Mouse (Mus musculus) right cerebral cortex, postnatal 4 days (tissue): ENCODE measurements around the gene Sept4.
A peak's percentile ranks its signal among the peaks of the same experiment; 100 is the strongest.

Experiments used
- DNase-seq: peaks from one replicate; pipeline ENCODE4 v3.0.0-alpha.2; 2022

The Sept4 gene

DNA sequence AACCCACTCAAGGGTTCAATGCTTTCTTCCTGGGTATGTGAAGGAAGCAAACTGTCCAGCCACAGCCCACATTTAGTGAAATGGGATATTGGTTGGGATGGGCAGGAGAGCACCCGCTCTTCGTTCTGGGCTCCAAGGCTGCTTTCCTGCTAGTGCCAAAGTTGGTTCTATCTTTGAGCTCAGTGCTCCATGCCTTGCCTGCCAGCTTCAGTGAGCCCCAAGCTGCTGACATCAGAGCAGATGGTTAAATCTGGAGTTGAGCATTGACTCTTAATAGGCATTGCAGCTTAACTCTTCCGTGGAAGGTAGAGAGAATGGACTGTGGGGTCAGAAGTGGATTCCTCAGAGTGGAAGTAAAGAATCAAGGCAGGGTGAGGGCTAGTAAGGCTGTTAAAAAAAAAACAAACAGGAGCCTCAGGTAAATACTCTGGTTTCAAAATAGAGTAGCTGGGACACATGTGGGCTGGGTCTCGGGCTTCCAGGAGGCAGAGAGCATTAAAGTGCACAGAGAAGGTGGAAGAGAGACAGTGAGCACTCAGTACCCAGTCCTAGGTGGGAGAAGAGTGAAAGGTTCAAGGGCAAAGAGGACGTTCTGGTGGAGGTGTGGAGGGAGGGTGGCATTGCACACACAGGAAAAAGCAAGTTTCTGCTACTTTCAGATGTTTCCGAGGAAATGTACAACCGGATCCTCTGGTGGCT lies at the start of gene Sept4:
Sept4 (plus strand) TSS at position 649 of the 699 bp plus-strand sequence.
- DNase-seq: no peak

- no peak for DNase-seq
Observed at GRCm38 (mm10) chr11:87519260-87519659, 49.4 kb upstream of the Sept4 start.

- DNase-seq: no peak
Observed at GRCm38 (mm10) chr11:87523466-87523865, 45.2 kb upstream of the Sept4 start.

- DNase-seq: no peak
Observed at GRCm38 (mm10) chr11:87523967-87524366, 44.7 kb upstream of the Sept4 start.

DNA sequence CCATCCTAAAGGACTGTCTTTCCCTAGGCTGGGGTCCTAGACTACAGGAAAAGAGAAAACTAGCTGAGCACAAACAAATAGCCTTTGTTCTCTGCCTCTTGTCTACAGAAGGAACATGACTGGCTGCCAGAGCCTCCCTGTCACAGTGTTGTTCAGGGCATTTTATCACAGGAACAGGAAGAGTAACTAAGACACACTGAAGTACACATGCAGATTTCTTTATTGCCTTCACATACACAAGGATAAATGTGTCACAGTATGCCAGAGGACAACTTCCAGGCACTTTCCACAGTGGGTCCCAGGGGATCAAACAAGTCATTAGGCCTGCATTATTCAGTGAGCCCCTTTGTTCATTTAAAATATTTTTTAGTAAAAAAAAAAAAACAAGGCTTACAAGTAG lies 43.9 kb upstream of the Sept4 start:
- DNase-seq: no peak

DNA sequence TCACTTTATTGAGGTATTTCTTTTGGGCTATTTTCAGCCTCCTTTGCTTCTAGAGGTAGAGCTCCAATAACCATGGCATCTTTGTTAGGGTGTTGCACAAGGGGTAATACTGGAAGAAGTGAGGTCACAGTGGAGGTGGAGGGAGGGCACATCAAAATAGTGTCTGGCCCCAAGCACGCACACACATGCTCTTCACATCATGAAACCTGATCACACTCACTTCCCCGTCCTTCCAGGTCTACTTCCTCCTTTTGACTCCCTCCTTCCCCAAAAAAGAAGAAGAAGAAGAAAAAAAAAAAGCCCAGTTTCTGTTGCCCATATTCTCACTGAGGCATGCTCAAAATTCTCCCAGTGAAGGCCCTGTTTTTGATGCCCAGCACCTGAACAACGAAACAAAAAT lies 41.3 kb upstream of the Sept4 start:
- DNase-seq: no peak

DNA sequence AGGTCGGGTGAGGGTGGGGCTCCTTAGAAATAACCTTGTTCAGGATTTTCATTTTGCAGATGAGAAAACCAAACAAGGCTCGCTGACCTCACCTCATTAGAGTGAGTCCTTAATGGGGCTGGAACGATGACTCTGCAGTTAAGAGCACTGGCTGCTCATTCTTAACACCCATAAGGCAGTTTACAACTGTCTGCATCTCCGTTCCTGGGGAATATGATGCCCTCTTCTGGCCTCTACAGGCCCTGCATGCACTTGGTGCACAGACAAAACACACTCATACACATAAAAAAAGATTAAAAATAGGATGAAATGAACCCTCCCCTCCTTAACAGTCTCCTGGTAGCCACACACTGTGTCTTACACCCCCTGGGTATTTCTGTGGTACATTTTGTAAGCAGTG lies 40.7 kb upstream of the Sept4 start:
- no peak for DNase-seq

DNA sequence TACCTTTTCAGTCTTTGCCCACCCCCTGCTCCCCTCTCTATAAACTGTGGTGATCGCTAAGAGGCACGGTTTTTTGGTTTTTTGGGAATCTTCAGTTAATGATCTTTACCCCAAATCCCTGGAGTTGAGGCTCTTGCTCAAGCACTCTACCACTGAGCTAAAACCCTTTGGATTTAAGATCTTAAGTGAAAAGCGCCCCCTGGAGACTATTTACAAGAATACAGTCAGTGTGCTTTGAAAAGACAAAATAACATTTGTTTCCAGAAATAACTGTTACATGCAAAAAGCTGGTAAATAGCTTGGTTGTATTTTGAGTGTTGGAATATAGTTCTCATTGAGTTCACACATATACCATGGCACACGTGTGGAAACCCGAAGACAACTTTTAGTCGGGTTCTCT lies 37.0 kb upstream of the Sept4 start:
- DNase-seq: no peak

- DNase-seq: no peak
Observed at GRCm38 (mm10) chr11:87542285-87542684, 26.4 kb upstream of the Sept4 start.

DNA sequence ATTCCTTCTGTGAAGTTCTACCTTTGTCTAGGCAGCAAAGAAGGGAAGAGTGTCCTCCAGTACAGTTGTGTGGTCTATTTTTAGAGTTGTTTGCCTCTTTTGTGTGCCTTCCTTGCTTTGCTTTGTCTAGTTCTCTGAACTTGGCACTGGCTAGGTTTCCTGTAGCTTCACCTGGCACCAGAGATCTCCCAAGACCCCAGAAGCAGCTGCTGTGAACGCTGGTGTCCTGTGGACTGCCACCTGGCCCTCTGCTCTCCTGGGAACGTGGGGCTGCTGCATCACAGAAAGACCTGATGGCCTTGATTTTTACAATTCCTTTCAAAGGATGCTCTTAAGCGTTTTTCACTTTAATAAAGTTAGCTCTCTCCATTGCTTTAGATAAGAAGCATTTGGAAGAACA lies 25.8 kb upstream of the Sept4 start:
- DNase-seq: no peak

DNA sequence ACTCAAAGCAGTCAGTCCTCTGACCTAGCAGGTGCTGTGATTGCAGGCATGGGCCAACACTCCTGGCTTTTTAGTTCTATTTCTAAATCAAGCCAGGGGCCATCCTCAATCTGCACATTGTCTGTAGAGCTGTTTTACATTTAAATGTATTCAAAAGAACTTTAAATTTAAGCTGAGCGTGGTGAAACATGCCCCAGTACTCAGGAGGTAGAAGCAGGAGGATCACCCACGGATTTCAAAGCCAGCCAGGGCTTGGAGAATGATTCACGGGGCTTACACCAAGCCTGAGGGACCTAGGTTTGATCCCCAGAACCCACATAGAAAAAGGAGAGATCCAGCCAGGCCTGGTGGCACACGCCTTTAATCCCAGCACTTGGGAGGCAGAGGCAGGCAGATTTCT lies 15.4 kb upstream of the Sept4 start:
- DNase-seq: no peak

GRCm38 (mm10) chr11:87554386-87554785 lies 14.3 kb upstream of the Sept4 start:
- DNase-seq: no peak

GRCm38 (mm10) chr11:87555106-87555703 lies 13.5 kb upstream of the Sept4 start:
- DNase-seq: no peak

DNA sequence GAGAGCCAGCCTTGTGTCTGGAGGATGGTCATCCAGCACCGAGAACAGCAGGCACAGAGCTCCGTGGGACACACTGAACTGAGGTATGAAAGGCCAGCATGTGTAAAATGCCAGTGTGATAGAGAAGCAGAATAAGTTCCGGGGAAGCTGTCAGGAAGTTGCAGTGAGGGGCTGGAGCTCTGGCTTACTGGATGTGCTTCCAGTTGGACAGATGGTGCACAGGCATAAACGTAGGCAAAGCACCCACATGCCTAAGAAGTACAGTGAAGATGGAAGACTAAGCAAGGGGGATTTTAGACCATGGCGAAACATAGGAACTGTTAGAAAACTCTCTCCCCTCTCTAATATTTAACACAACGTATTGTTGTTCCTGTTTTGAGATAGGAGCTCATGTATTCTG lies 7.5 kb upstream of the Sept4 start:
- DNase-seq: no peak

- DNase-seq: no peak
Observed at GRCm38 (mm10) chr11:87566501-87566900, 2.2 kb upstream of the Sept4 start, which contains the start of gene Gm11492. Gene Gm11492 (plus strand): TSS chr11:87566653.

DNA sequence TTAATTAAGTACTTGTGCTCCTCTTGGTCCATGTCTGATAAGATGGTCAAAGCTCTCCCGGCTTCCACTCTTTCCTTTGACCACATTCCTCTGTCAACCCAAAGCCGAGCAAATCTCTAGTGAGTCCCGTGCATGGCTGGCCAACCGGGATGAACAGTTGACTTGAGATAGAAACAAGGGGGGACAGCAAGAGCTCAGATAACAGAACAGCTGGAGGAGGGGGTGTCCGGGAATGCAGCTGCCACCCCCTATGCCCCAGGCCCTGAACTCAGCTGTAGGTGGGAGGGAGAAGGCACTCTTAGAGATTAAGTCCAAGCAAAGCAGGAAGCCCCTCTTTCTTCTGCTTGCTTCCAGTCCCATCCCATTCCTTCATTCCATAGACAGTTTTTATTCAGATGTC lies 2.0 kb downstream of the Sept4 start:
- DNase-seq: no peak

- DNase-seq: no peak
Observed at GRCm38 (mm10) chr11:87571361-87571950, 2.8 kb downstream of the Sept4 start.

- DNase-seq: no peak
Observed at GRCm38 (mm10) chr11:87573751-87574150, 5.0 kb downstream of the Sept4 start.

GRCm38 (mm10) chr11:87574520-87575180 lies 5.9 kb downstream of the Sept4 start:
- DNase-seq: no peak

DNA sequence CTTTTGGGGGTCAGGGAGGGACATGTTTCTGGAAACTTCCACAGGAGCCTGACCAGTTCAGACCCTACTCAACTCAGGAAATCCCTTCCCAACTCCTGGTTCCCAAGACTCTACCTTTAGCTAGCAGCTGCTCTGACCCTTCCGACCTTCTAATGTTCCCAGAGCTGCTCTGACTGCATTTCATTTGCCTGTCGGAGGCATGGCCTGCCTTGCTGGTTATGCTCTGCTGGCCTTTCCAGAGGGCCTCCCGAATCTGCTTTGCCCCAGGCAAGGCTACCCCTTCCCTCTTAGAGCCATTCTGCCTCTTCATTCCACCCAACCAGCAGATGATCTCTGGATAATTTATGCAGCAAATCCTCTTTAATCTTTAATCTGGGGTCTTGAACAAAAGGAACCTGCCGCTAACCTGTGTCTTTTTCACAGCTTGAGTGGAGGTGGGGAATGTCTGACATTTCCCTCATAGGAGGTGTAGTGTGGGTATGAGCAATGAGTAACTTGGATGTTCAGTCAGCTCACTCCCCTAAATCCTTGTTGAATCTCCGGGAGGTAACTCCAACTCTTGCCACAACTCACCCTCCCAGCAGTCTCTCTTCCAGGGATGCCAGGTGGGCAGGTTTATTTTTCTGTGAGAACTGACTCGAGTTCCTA lies 9.0 kb downstream of the Sept4 start:
- DNase-seq: no peak

DNA sequence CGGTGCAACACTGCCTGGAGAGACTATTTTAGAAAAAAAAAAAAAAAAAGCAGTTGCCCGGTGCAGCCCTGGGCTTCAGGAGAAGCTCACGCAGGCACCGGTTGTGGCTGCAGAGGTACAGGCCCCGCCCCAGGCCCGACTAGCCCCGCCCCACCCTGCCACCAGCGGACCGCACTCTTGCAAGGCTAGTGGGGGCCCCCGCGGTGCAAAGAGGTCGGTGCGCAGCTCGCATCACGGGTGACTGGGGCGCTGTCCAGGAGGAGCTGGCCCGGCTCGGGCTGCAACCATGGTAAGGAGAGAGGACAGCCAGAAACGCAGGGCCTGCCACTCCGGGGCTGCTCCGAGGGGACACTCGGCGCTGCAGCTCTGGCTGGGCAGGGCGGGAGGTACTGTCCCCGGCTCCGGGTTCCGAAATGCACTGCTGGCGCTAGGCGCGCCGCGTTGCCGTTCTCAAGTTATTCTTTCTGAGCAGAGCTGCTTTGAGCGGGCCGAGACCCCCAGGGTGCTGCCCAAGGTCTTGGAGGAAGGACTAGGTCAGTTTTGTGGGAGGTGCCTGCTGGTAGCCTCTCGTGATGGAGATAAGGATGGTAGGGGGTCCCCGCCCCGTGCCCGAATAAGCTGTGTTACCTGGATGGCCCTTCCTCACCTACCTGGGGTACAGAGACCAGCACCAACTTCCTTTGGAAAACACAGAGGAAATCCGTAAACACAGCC lies 9.7 kb downstream of the Sept4 start:
- DNase-seq: peak; percentile 49

- no peak for DNase-seq
Observed at GRCm38 (mm10) chr11:87578963-87579601, 10.4 kb downstream of the Sept4 start.
